ENCODE assay signal across 8 mouse cellular contexts in genomic region chr14:76504121-76504737, GRCm38 (mm10). TPM values are rescaled to one million over a fixed set of nuclear protein-coding genes. Genes with fewer than 3 reads are reported as not detected.
DNase-seq lines count a peak whose midpoint lies in the region; ATAC-seq and TF ChIP-seq lines count a peak whose summit lies in the region.

No protein-coding gene starts in this region.

- peak; percentile 96 for ATAC-seq in heart, embryonic 12.5 days (ENCODE audit: insufficient number of reproducible peaks, low FRiP score)
- peak; percentile 95 for ATAC-seq in kidney, embryonic 16.5 days (ENCODE audit: low FRiP score, low TSS enrichment)
- ATAC-seq in monocyte, adult 5-6 weeks (replicated peaks; ENCODE audit: insufficient number of reproducible peaks, low FRiP score, low TSS enrichment, poor library complexity, severe bottlenecking) = peak; percentile 60

- WGBS in heart, embryonic 12.5 days = under 1% methylated on average over 51 of the region's 52 CpGs
- 0% methylated on average over 52 of the region's 52 CpGs for WGBS in kidney, embryonic 16.5 days
- WGBS in liver, adult 2 months = under 1% methylated on average over 52 of the region's 52 CpGs

- DNase-seq in CD4-positive, CD25-positive, alpha-beta regulatory T cell, adult 2 months (ENCODE audit: low read depth, low spot score) = peak; percentile 86
- DNase-seq in brain, embryonic 18.5 days (ENCODE audit: low read depth, low spot score) = peak; percentile 88
- DNase-seq in liver, adult 2 months (ENCODE audit: extremely low read depth, low read depth, low spot score) = peak; percentile 71
- peak; percentile 88 to 90 for DNase-seq in spleen, postnatal 36 days (ENCODE audit: low spot score in 2 of 2)

- peak overlapping the region; percentile 99 for H3K9ac ChIP-seq in heart, embryonic 12.5 days
- H3K9ac ChIP-seq in kidney, embryonic 16.5 days (replicated peaks; ENCODE audit: low read length) = peak overlapping the region; percentile 98
- H3K9ac ChIP-seq in liver, adult 2 months (ENCODE audit: low read depth, low read length) = peak overlapping the region; percentile 85

- H3K27ac ChIP-seq in heart, embryonic 12.5 days (ENCODE audit: poor library complexity, severe bottlenecking) = peak overlapping the region; percentile 100
- H3K27ac ChIP-seq in kidney, embryonic 16.5 days (ENCODE audit: low read length) = peak overlapping the region; percentile 100
- H3K27ac ChIP-seq in liver, adult 2 months (replicated peaks; ENCODE audit: insufficient read depth, low read depth, low read length) = peak overlapping the region; percentile 79

- H3K36me3 ChIP-seq in erythroblast, embryonic 14.5 days (ENCODE audit: control insufficient read depth) = peaks cover 39% of the 10 kb centered on the region
- peaks cover 20% of the 10 kb centered on the region for H3K36me3 ChIP-seq in heart, embryonic 12.5 days
- peaks cover 17% of the 10 kb centered on the region for H3K36me3 ChIP-seq in kidney, embryonic 16.5 days (ENCODE audit: insufficient read depth, low read length)
- H3K36me3 ChIP-seq in liver, adult 2 months (ENCODE audit: control insufficient read depth, insufficient read depth, low read length) = no peaks in the 10 kb centered on the region; the same call in 1 of the 2 replicates

- H3K4me1 ChIP-seq in erythroblast, embryonic 14.5 days (ENCODE audit: control insufficient read depth) = peaks cover 36% of the 10 kb centered on the region
- peaks cover 25% of the 10 kb centered on the region for H3K4me1 ChIP-seq in heart, embryonic 12.5 days (replicated peaks)
- peaks cover 31% of the 10 kb centered on the region for H3K4me1 ChIP-seq in kidney, embryonic 16.5 days (ENCODE audit: insufficient read depth, low read length)
- no peaks in the 10 kb centered on the region for H3K4me1 ChIP-seq in liver, adult 2 months (ENCODE audit: control insufficient read depth, insufficient read depth, low read length)

- peak overlapping the region; percentile 89 for H3K4me3 ChIP-seq in erythroblast, embryonic 14.5 days (replicated peaks)
- peak overlapping the region; percentile 64 for H3K4me3 ChIP-seq in heart, embryonic 12.5 days
- peak overlapping the region; percentile 78 for H3K4me3 ChIP-seq in kidney, embryonic 16.5 days (ENCODE audit: low read length)
- H3K4me3 ChIP-seq in liver, adult 2 months (ENCODE audit: insufficient read depth, low read depth, low read length) = peak overlapping the region; percentile 74

- peak; percentile 99 for TF ChIP-seq POLR2A in liver, adult 2 months (IDR thresholded peaks at IDR 0.05; ENCODE audit: extremely low read depth, insufficient read depth, low read length)

- no peaks in the 10 kb centered on the region for H3K79me2 ChIP-seq in liver, adult 2 months (ENCODE audit: control insufficient read depth, insufficient read depth, low read length)

- 0 out of 2 replicates have a peak, but pooled peaks have one; percentile 5 for TF ChIP-seq CTCF in liver, adult 2 months (IDR thresholded peaks at IDR 0.05; ENCODE audit: low read depth, low read length)

- peak overlapping the region; percentile 97 for H3K4me2 ChIP-seq in heart, embryonic 12.5 days
- H3K4me2 ChIP-seq in kidney, embryonic 16.5 days (replicated peaks; ENCODE audit: low read depth, low read length) = peak overlapping the region; percentile 72

- H3K9me3 ChIP-seq in erythroblast, embryonic 14.5 days (ENCODE audit: control insufficient read depth, low read length) = no peaks in the 10 kb centered on the region
- no peaks in the 10 kb centered on the region for H3K9me3 ChIP-seq in heart, embryonic 12.5 days (replicated peaks)
- no peaks in the 10 kb centered on the region for H3K9me3 ChIP-seq in kidney, embryonic 16.5 days (ENCODE audit: low read length)

- H3K27me3 ChIP-seq in erythroblast, embryonic 14.5 days (ENCODE audit: control insufficient read depth) = no peaks in the 10 kb centered on the region
- H3K27me3 ChIP-seq in heart, embryonic 12.5 days (replicated peaks) = no peaks in the 10 kb centered on the region
- H3K27me3 ChIP-seq in kidney, embryonic 16.5 days (ENCODE audit: insufficient read depth, low read length) = no peaks in the 10 kb centered on the region
- no peaks in the 10 kb centered on the region for H3K27me3 ChIP-seq in liver, adult 2 months (ENCODE audit: control insufficient read depth, insufficient read depth, low read length)

RNA-seq across cellular contexts. Expression of gene Serp2, which starts 52.5 kb away (rescaled TPM):
- 0.07 and 0.15 TPM in 2 replicates for polyA plus RNA-seq in erythroblast, embryonic 14.5 days (2012)
- 18.5 and 18.8 TPM in 2 replicates for polyA plus RNA-seq in heart, embryonic 12.5 days (2016; fragmentation: Nextera tagmentation; extraction: Ambion mirVana)
- 10.0 and 12.2 TPM in 2 replicates for polyA plus RNA-seq in kidney, embryonic 16.5 days (2015; fragmentation: Nextera tagmentation; extraction: Ambion mirVana)
- total RNA-seq in liver, adult 2 months (2014; rRNA removed) = 0.37 TPM in 1 of 2 replicates, not detected in the other
- not detected in 2 replicates for polyA plus RNA-seq in liver, adult 2 months (2012; rRNA removed)
- total RNA-seq in monocyte, adult 5-6 weeks (2017) = 8.2 TPM in 1 of 3 replicates, not detected in the others

Comparison
In these comparisons a context has a peak if more than half of its experiments do, and no peak if none do; other contexts are left out.
1. Peak in every context shown above with its lines: DNase-seq, ATAC-seq, H3K4me3 ChIP-seq and H3K27ac ChIP-seq.